Mouse (Mus musculus) spleen, postnatal 36 days (tissue): Measurements from ENCODE around the gene Prss46.

Experiments
- DNase-seq, 2 experiments: peaks; one replicate each; pipeline ENCODE4 v3.0.0; 2022; ENCODE audit warnings: low spot score in 2 of 2, mixed read lengths in 1 of 2

The Prss46 gene

GRCm38 (mm10) chr9:110858967-110859596 lies 14.8 kb downstream of the Prss46 start:
- no peak for DNase-seq

- peak in 1 of 2 experiments; percentile 29 for DNase-seq
Measured at GRCm38 (mm10) chr9:110871030-110871429, 26.7 kb downstream of the Prss46 start.

- no peak for DNase-seq
Measured at GRCm38 (mm10) chr9:110873681-110874659, 29.7 kb downstream of the Prss46 start.

GRCm38 (mm10) chr9:110874660-110875191 lies 30.4 kb downstream of the Prss46 start:
- DNase-seq, result no peak

GRCm38 (mm10) chr9:110875288-110875695 lies 31.0 kb downstream of the Prss46 start:
- no peak for DNase-seq

GRCm38 (mm10) chr9:110877353-110877752 lies 33.0 kb downstream of the Prss46 start:
- DNase-seq, result no peak

GRCm38 (mm10) chr9:110877888-110878287 lies 33.6 kb downstream of the Prss46 start:
- DNase-seq, result no peak

- no peak for DNase-seq
Measured at GRCm38 (mm10) chr9:110879191-110879920, 35.0 kb downstream of the Prss46 start, which contains the start of gene Als2cl. TSS of gene Als2cl (plus strand) at chr9:110879870.

- peak; percentile 55 to 65 for DNase-seq
Measured at GRCm38 (mm10) chr9:110879998-110880561, 35.8 kb downstream of the Prss46 start, which contains the start of gene Tmie. TSS of gene Tmie (minus strand) at chr9:110880113.

- no peak for DNase-seq
Measured at GRCm38 (mm10) chr9:110880772-110881171, 36.5 kb downstream of the Prss46 start.

GRCm38 (mm10) chr9:110881953-110882352 lies 37.6 kb downstream of the Prss46 start:
- DNase-seq, result no peak

- no peak for DNase-seq
Measured at GRCm38 (mm10) chr9:110887388-110888303, 43.3 kb downstream of the Prss46 start.

- no peak for DNase-seq
Measured at GRCm38 (mm10) chr9:110888935-110889334, 44.6 kb downstream of the Prss46 start.

GRCm38 (mm10) chr9:110890026-110890783 lies 45.9 kb downstream of the Prss46 start:
- no peak for DNase-seq

- no peak for DNase-seq
Measured at GRCm38 (mm10) chr9:110891077-110891828, 46.9 kb downstream of the Prss46 start.

GRCm38 (mm10) chr9:110892552-110892951 lies 48.2 kb downstream of the Prss46 start:
- no peak for DNase-seq

GRCm38 (mm10) chr9:110893429-110893828 lies 49.1 kb downstream of the Prss46 start:
- no peak for DNase-seq

GRCm38 (mm10) chr9:110895507-110895906 lies 51.2 kb downstream of the Prss46 start:
- DNase-seq, result no peak

GRCm38 (mm10) chr9:110895994-110896393 lies 51.7 kb downstream of the Prss46 start:
- no peak for DNase-seq
